Mouse (Mus musculus): Measurements from ENCODE around the gene Selenoh.
"Not testable (repeated sequence)": the region's sequence is repeated elsewhere in the genome, so short reads cannot be mapped to it uniquely, and the experiment has no call there.

DNA sequence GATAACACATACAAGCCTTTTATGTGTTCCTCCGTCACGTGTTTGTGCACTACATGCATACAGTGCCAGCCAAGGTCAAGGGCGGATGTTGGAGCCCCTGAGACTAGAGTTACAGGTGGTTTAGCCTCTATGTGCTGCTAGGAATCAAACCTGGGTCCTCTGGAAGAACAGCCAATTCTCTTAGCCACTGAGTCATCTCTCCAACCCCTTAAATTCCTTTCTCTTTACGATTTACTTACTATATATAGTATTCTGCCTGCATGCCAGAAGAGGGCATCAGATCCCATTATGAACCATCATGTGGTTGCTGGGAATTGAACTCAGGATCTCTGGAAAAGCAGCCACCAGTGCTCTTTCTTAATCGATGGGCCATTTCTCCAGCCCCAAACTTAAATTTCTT, 965 bp upstream of the Selenoh start:
- not testable (repeated sequence) for TF ChIP-seq EP300, CTCF (IDR thresholded peaks at IDR 0.05)
